Mouse (Mus musculus) ES-Bruce4 (cell line): ENCODE results near the gene Map3k12. TPM values are rescaled to one million over a fixed set of nuclear protein-coding genes. Genes with fewer than 3 reads are reported as not detected.

Source experiments
- H3K27ac ChIP-seq: 2 replicates; pipeline ENCODE4 v1.5.1; 2012; ENCODE audit warnings: low read length, inconsistent platforms; ENCODE audit not compliant: insufficient read depth
- H3K27me3 ChIP-seq: 2 replicates; pipeline ENCODE4 v1.6.1; 2012; ENCODE audit warnings: mild to moderate bottlenecking, low read length, inconsistent platforms; ENCODE audit not compliant: control insufficient read depth, poor library complexity, insufficient read depth, severe bottlenecking
- H3K36me3 ChIP-seq: 2 replicates; pipeline ENCODE4 v1.6.1; 2012; ENCODE audit warnings: inconsistent platforms, mild to moderate bottlenecking, low read length, moderate library complexity; ENCODE audit not compliant: control insufficient read depth, poor library complexity, insufficient read depth, severe bottlenecking
- H3K4me1 ChIP-seq: one replicate; pipeline ENCODE4 v1.8.1; 2011; ENCODE audit warnings: low read length; ENCODE audit not compliant: control insufficient read depth, insufficient read depth
- H3K4me3 ChIP-seq: 2 replicates; pipeline ENCODE4 v1.5.1; 2011; ENCODE audit warnings: low read depth, mild to moderate bottlenecking, low read length
- H3K9ac ChIP-seq: 2 replicates; pipeline ENCODE4 v1.6.1; 2012; ENCODE audit warnings: low read depth, mild to moderate bottlenecking, inconsistent platforms; ENCODE audit not compliant: poor library complexity, severe bottlenecking
- H3K9me3 ChIP-seq: replicated peaks from 2 replicates; pipeline ENCODE4 v1.6.1; 2012; ENCODE audit warnings: mild to moderate bottlenecking, low read length, inconsistent platforms; ENCODE audit not compliant: control insufficient read depth, poor library complexity, insufficient read depth, severe bottlenecking
- CTCF ChIP-seq: IDR thresholded peaks from one replicate; pipeline ENCODE4 v1.8.1; 2011; ENCODE audit warnings: low read depth, low read length
- EP300 ChIP-seq: IDR thresholded peaks from 2 replicates; pipeline ENCODE4 v1.6.1; 2011; ENCODE audit warnings: low read depth, low read length; ENCODE audit not compliant: insufficient read depth
- POLR2A ChIP-seq: IDR thresholded peaks from one replicate; pipeline ENCODE4 v1.8.1; 2011; ENCODE audit warnings: low read length; ENCODE audit not compliant: insufficient read depth
- polyA plus RNA-seq: library from polyadenylated mRNA; stranded (reverse); fragments of >200 nt; gene quantifications from 2 replicates; pipeline ENCODE4 v1.2.4, GENCODE M21; 2011; ENCODE audit warnings: low read depth; ENCODE audit not compliant: missing spikeins, insufficient read depth, insufficient read length

Gene Map3k12
- polyA plus RNA-seq, 1 experiment: 11.1 TPM

GRCm38 (mm10) chr15:102524892-102525485 is 8.1 kb upstream of the Map3k12 start, which contains the start of gene Npff:
Gene Npff, minus strand, starts transcription at chr15:102524942.
- no peak for TF ChIP-seq EP300
- peak; percentile 96 for TF ChIP-seq CTCF
- Histone ChIP-seq H3K9ac (no peak within 1 kb of the TSS), H3K4me1 (no peaks in the 10 kb centered on the region), H3K27ac (no peak within 1 kb of the TSS), H3K36me3 (peaks cover 7% of the 10 kb centered on the region; the same call in 1 of the 2 replicates), H3K4me3 (no peak within 1 kb of the TSS), H3K9me3 (no peaks in the 10 kb centered on the region), H3K27me3 (no peaks in the 10 kb centered on the region)

GRCm38 (mm10) chr15:102521480-102521879 is 4.6 kb upstream of the Map3k12 start:
- Histone ChIP-seq H3K36me3 (peaks cover 7% of the 10 kb centered on the region; the same call in 1 of the 2 replicates), H3K4me3 (no peak overlapping the region), H3K9me3 (no peaks in the 10 kb centered on the region)

GRCm38 (mm10) chr15:102520416-102520815 is 3.6 kb upstream of the Map3k12 start:
- TF ChIP-seq CTCF (no peak), EP300 (no peak), POLR2A (no peak)
- Histone ChIP-seq H3K4me1 (peaks cover 3% of the 10 kb centered on the region), H3K9me3 (no peaks in the 10 kb centered on the region), H3K36me3 (peaks cover 7% of the 10 kb centered on the region; the same call in 1 of the 2 replicates), H3K9ac (peak overlapping the region; percentile 68; the same call in 1 of the 2 replicates), H3K27me3 (no peaks in the 10 kb centered on the region), H3K27ac (no peak overlapping the region), H3K4me3 (no peak overlapping the region)

More at GRCm38 (mm10) chr15:102521480-102521879, 4.6 kb upstream of the Map3k12 start:
- H3K27ac ChIP-seq: no peak overlapping the region
- no peak overlapping the region for H3K9ac ChIP-seq
- TF ChIP-seq POLR2A (no peak), EP300 (no peak), CTCF (no peak)
- no peaks in the 10 kb centered on the region for H3K27me3 ChIP-seq
- no peaks in the 10 kb centered on the region for H3K4me1 ChIP-seq

GRCm38 (mm10) chr15:102519211-102520141 is 2.6 kb upstream of the Map3k12 start:
- H3K9ac ChIP-seq: peak overlapping the region; percentile 68
- no peak overlapping the region for H3K27ac ChIP-seq
- no peaks in the 10 kb centered on the region for H3K27me3 ChIP-seq
- TF ChIP-seq CTCF: no peak
- no peak for TF ChIP-seq EP300
- no peak for TF ChIP-seq POLR2A
- no peaks in the 10 kb centered on the region for H3K9me3 ChIP-seq
- H3K4me1 ChIP-seq: peaks cover 3% of the 10 kb centered on the region
- H3K4me3 ChIP-seq: peak overlapping the region; percentile 95
- peaks cover 7% of the 10 kb centered on the region; the same call in 1 of the 2 replicates for H3K36me3 ChIP-seq

GRCm38 (mm10) chr15:102518859-102519201 is 2.0 kb upstream of the Map3k12 start:
- peak overlapping the region; percentile 68 for H3K9ac ChIP-seq
- no peaks in the 10 kb centered on the region for H3K9me3 ChIP-seq
- H3K27ac ChIP-seq: peak overlapping the region; percentile 36; the same call in 1 of the 2 replicates
- peak overlapping the region; percentile 95 for H3K4me3 ChIP-seq
- peaks cover 3% of the 10 kb centered on the region for H3K4me1 ChIP-seq
- peaks cover 6% of the 10 kb centered on the region; the same call in 1 of the 2 replicates for H3K36me3 ChIP-seq
- H3K27me3 ChIP-seq: no peaks in the 10 kb centered on the region
- no peak for TF ChIP-seq CTCF
- no peak for TF ChIP-seq EP300
- no peak for TF ChIP-seq POLR2A
